Comparison of ENCODE assay signal across 9 mouse cellular contexts in genomic region chr16:55468833-55469458, GRCm38 (mm10).
DNase-seq lines count a peak whose midpoint lies in the region; ATAC-seq and TF ChIP-seq lines count a peak whose summit lies in the region.
"Had no signal": no experiment of that assay in that cellular context is flagged by ENCODE, and none has a peak within 500 bp of the region (broad histone marks: within the 10 kb centered on the region; RNA-seq: fewer than 3 reads in every experiment).

No protein-coding gene starts in this region.

- no peak for TF ChIP-seq POLR2A in thymus, adult 2 months (IDR thresholded peaks at IDR 0.05; ENCODE audit: control insufficient read depth, extremely low read depth, insufficient read depth, low read length, poor library complexity)

- no peaks in the 10 kb centered on the region for H3K27me3 ChIP-seq in forebrain, embryonic 10.5 days (ENCODE audit: poor library complexity, severe bottlenecking)
- no peaks in the 10 kb centered on the region for H3K27me3 ChIP-seq in heart, postnatal 0 days (ENCODE audit: control insufficient read depth, insufficient read depth, low read length)
- H3K27me3 ChIP-seq in liver, embryonic 13.5 days, result no peaks in the 10 kb centered on the region
- H3K27me3 ChIP-seq in neural tube, embryonic 15.5 days (replicated peaks), result no peaks in the 10 kb centered on the region
- H3K27me3 ChIP-seq in thymus, adult 2 months (ENCODE audit: control insufficient read depth, insufficient read depth, low read length), result no peaks in the 10 kb centered on the region

- H3K27ac ChIP-seq in forebrain, embryonic 10.5 days, result no peak overlapping the region
- H3K27ac ChIP-seq in heart, postnatal 0 days (ENCODE audit: low read depth), result no peak overlapping the region
- no peak overlapping the region for H3K27ac ChIP-seq in liver, embryonic 13.5 days
- H3K27ac ChIP-seq in neural tube, embryonic 15.5 days (replicated peaks), result no peak overlapping the region
- no peak overlapping the region for H3K27ac ChIP-seq in thymus, adult 2 months (ENCODE audit: control insufficient read depth, insufficient read depth, low read length)

- H3K36me3 ChIP-seq in forebrain, embryonic 10.5 days (replicated peaks), result no peaks in the 10 kb centered on the region
- no peaks in the 10 kb centered on the region for H3K36me3 ChIP-seq in heart, postnatal 0 days (replicated peaks; ENCODE audit: control insufficient read depth, insufficient read depth, low read length)
- no peaks in the 10 kb centered on the region for H3K36me3 ChIP-seq in liver, embryonic 13.5 days
- no peaks in the 10 kb centered on the region for H3K36me3 ChIP-seq in neural tube, embryonic 15.5 days
- H3K36me3 ChIP-seq in thymus, adult 2 months (ENCODE audit: control insufficient read depth, insufficient read depth, low read length), result no peaks in the 10 kb centered on the region

- H3K4me3 ChIP-seq in forebrain, embryonic 10.5 days, result no peak overlapping the region
- H3K4me3 ChIP-seq in heart, postnatal 0 days (ENCODE audit: low read depth, low read length), result no peak overlapping the region
- no peak overlapping the region for H3K4me3 ChIP-seq in liver, embryonic 13.5 days (replicated peaks)
- no peak overlapping the region for H3K4me3 ChIP-seq in neural tube, embryonic 15.5 days (replicated peaks)
- H3K4me3 ChIP-seq in thymus, adult 2 months (ENCODE audit: control insufficient read depth, insufficient read depth, low read length), result no peak overlapping the region
- H3K4me3 ChIP-seq: erythroblast, embryonic 14.5 days had no signal

- 59% methylated on average over 9 of the region's 9 CpGs for WGBS in forebrain, embryonic 10.5 days
- 43% methylated on average over 9 of the region's 9 CpGs for WGBS in heart, postnatal 0 days
- WGBS in liver, embryonic 13.5 days (ENCODE audit: insufficient replicate concordance), result 42% methylated on average over 9 of the region's 9 CpGs
- WGBS in neural tube, embryonic 15.5 days, result 50% methylated on average over 9 of the region's 9 CpGs
- WGBS in thymus, adult 2 months, result 51% methylated on average over 9 of the region's 9 CpGs

- TF ChIP-seq CTCF in heart, postnatal 0 days (IDR thresholded peaks at IDR 0.05; ENCODE audit: low read depth), result peak; percentile 75
- no peak for TF ChIP-seq CTCF in thymus, adult 2 months (IDR thresholded peaks at IDR 0.05; ENCODE audit: borderline replicate concordance, control insufficient read depth, extremely low read depth, insufficient read depth, low read length, poor library complexity)

- no peak overlapping the region for H3K9ac ChIP-seq in heart, postnatal 0 days (replicated peaks; ENCODE audit: low read depth, low read length)
- no peak overlapping the region for H3K9ac ChIP-seq in liver, embryonic 13.5 days
- no peak overlapping the region for H3K9ac ChIP-seq in neural tube, embryonic 15.5 days (replicated peaks)

- ATAC-seq in heart, postnatal 0 days (ENCODE audit: insufficient read depth, low read depth), result no peak; the same call in 1 of the 2 replicates
- no peak for ATAC-seq in liver, embryonic 13.5 days (ENCODE audit: low read depth)
- peak; percentile 89 for ATAC-seq in neural tube, embryonic 15.5 days (ENCODE audit: low FRiP score)

- no peaks in the 10 kb centered on the region for H3K9me3 ChIP-seq in forebrain, embryonic 10.5 days
- no peaks in the 10 kb centered on the region for H3K9me3 ChIP-seq in heart, postnatal 0 days (replicated peaks; ENCODE audit: control insufficient read depth, low read length)
- H3K9me3 ChIP-seq in liver, embryonic 13.5 days (replicated peaks), result no peaks in the 10 kb centered on the region
- H3K9me3 ChIP-seq in neural tube, embryonic 15.5 days (replicated peaks), result no peaks in the 10 kb centered on the region

- H3K4me2 ChIP-seq in heart, postnatal 0 days (ENCODE audit: low read depth, low read length), result no peak overlapping the region
- H3K4me2 ChIP-seq in liver, embryonic 13.5 days, result no peak overlapping the region
- H3K4me2 ChIP-seq in neural tube, embryonic 15.5 days, result no peak overlapping the region

- no peaks in the 10 kb centered on the region for H3K4me1 ChIP-seq in forebrain, embryonic 10.5 days
- H3K4me1 ChIP-seq in heart, postnatal 0 days (ENCODE audit: control insufficient read depth, insufficient read depth), result no peaks in the 10 kb centered on the region
- H3K4me1 ChIP-seq in liver, embryonic 13.5 days (replicated peaks), result no peaks in the 10 kb centered on the region
- no peaks in the 10 kb centered on the region for H3K4me1 ChIP-seq in neural tube, embryonic 15.5 days
- no peaks in the 10 kb centered on the region for H3K4me1 ChIP-seq in thymus, adult 2 months (replicated peaks; ENCODE audit: control insufficient read depth, insufficient read depth, low read length)

- DNase-seq in CD4-positive, CD25-positive, alpha-beta regulatory T cell, adult 2 months (ENCODE audit: low read depth, low spot score), result peak; percentile 75
- peak; percentile 93 for DNase-seq in brain, adult 2 months (ENCODE audit: low read depth, low spot score)
- peak; percentile 74 for DNase-seq in forebrain, embryonic 10.5 days (ENCODE audit: extremely low spot score, low spot score)
- peak; percentile 77 for DNase-seq in heart, postnatal 0 days (ENCODE audit: low spot score)
- DNase-seq in kidney, postnatal 14 days, result peak; percentile 90
- peak; percentile 4 for DNase-seq in liver, embryonic 13.5 days
- DNase-seq in thymus, adult 2 months, result peak; percentile 41

- TF ChIP-seq EP300 in heart, postnatal 0 days (IDR thresholded peaks at IDR 0.05; ENCODE audit: low read depth), result no peak

Comparison
In these comparisons a context has a peak if more than half of its experiments do, and no peak if none do; other contexts are left out.
1. DNase-seq: peak in every context shown above with its lines; median percentile 93 in brain, adult 2 months; 90 in kidney, postnatal 14 days; 77 in heart, postnatal 0 days; 75 in CD4-positive, CD25-positive, alpha-beta regulatory T cell, adult 2 months; 74 in forebrain, embryonic 10.5 days; 41 in thymus, adult 2 months; 4 in liver, embryonic 13.5 days.